Mouse (Mus musculus) testis, adult 2 months (tissue): Measurements from ENCODE around the gene Dennd1b.

Source experiments
- CTCF ChIP-seq: fragments of 200-500 bp; IDR thresholded peaks from 2 replicates; pipeline ENCODE4 v1.5.1; 2012; ENCODE audit warnings: low read depth, mild to moderate bottlenecking, inconsistent platforms, low read length, moderate library complexity; ENCODE audit not compliant: control insufficient read depth, insufficient read depth, insufficient replicate concordance
- POLR2A ChIP-seq: fragments of 200-500 bp; IDR thresholded peaks from 2 replicates; pipeline ENCODE4 v1.6.1; 2012; ENCODE audit warnings: low read depth, mild to moderate bottlenecking, inconsistent platforms, low read length, moderate library complexity; ENCODE audit not compliant: control insufficient read depth

- TF ChIP-seq CTCF (no peak), POLR2A (no peak)
These were observed 10.4 kb downstream of the Dennd1b start for GRCm38 (mm10) chr1:138973541-138974224.
